Mouse (Mus musculus) testis, postnatal 10 days (tissue): ENCODE results near the gene 2510039O18Rik.

Source experiments
- DNase-seq: peaks from one replicate; pipeline ENCODE4 v3.0.0; 2021; ENCODE audit warnings: low spot score

2510039O18Rik gene

DNA sequence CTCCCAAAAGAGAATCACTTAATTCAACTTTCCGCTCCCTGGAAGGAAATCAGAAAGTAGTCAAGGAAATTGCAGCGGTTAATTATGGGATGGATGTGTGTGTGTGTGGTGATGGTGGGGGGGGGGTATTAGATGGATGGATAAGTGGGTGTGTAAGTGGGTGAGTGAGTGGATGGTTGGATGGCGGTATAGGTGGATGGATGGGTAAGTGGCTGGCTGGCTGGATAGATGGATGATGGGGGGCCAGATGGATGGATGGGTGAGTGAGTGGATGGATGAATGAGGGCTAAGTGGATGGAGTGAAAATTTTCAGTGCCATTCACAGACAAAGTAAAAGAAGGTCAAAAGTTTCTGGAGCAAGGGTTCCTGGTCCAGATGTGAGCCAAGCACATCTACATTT, 3.7 kb upstream of the 2510039O18Rik start:
- DNase-seq = no peak

DNA sequence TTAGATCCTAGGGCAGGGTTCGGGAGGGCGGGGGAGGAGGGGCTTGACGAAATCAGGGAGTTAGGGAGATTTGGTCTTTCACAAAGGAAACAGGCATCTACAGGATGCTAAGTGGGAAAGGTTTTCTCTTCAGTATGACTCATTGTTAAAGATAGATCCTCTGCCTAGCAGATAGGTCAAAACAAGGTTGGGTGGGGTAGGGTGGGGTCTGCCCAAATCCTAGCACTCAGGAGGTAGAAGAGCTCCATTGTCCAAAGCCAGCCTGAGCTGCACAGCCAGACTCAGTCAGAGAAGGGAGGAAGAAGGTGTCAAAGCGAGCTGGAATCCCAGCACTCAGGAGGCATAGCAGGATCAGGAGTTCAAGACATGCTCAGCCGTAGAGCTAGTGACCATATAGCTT, 3.2 kb upstream of the 2510039O18Rik start:
- no peak for DNase-seq

GRCm38 (mm10) chr4:147938148-147939096, 2.3 kb upstream of the 2510039O18Rik start:
- DNase-seq = no peak

DNA sequence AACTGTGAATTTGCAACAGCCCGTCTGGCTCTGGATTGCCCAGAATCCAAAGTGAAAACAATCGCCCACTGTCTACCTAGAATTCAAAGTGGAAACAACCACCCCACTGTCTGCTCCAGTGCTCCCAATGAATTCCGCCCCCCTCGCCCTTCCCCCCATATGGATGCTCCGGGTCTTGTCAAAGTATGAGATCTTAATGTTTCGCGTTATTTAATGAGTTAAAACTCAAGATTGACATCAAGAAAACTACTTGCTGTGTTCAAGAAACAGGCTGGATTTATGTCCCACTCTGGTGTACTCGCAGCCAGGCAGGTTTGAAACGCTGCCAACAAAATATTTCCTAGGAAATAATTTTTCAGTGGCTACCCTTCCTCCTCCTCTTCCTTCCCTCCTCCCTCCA, 584 bp upstream of the 2510039O18Rik start:
- DNase-seq = no peak

- DNase-seq = peak; percentile 63
These were observed 638 bp downstream of the 2510039O18Rik start for GRCm38 (mm10) chr4:147941045-147942020.

- DNase-seq = no peak
These were observed 2.3 kb downstream of the 2510039O18Rik start for GRCm38 (mm10) chr4:147943005-147943404.

DNA sequence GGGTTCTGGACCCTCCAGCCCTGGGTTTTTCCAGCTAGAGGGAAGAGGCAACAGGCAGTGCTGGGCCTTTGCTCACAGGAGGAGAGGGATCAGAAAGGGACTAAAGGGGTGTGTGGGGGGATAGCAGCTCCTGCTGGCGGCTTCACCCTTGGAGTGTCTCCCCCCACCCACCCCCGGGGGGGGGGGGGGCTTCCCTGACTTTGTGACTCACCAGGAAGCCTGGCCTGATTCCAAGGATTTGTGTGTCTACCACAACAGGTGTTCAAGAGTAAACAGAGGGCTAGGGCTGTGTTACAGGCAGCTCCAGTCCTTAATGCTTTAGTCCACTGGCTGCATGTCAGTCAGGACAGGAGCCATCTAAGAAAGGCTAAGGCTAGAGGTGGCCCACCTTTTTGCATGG, 6.8 kb downstream of the 2510039O18Rik start:
- DNase-seq = no peak

GRCm38 (mm10) chr4:147953590-147953989, 12.9 kb downstream of the 2510039O18Rik start:
- DNase-seq = no peak

DNA sequence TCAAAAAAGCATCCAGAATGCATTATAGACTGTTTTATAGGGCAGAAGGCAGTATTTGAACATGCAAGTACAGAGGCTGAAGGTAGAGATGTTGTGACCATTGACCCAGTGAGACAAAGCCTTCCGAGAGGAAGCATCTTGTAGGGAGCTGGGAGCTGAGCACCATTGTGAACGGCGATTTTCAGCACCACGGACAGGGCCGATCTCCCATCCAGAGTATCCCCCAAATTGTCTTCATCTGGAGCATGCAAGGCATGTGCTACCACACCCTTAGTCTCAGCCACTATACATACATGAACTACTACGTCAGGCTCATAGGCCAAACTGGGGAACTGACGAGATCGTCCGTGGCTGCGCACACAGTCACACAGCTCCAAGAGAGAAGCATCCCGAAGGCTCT, 16.4 kb downstream of the 2510039O18Rik start:
- DNase-seq = no peak

- peak; percentile 76 for DNase-seq
These were observed 19.5 kb downstream of the 2510039O18Rik start for GRCm38 (mm10) chr4:147959881-147960831.

DNA sequence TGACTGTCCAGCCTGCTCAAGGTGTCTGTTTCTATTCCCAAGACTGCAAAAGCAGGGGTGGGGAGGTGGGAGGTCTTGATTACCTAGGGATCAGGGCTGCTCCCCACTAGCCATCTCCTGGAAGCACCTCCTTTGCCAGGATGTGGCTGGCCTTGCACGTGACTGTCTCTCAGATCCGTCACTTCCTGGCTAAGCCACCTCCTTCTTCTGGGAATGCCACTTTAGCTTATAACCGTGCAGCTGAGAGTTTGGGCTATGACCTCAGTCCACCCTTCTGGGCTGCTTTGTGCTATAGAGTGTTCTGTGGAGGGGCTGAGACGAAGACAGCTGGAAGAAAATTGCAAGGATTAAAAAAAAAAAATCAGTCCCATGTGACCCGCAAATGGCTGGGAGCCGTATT, 22.1 kb downstream of the 2510039O18Rik start:
- no peak for DNase-seq

GRCm38 (mm10) chr4:147963623-147964022, 22.9 kb downstream of the 2510039O18Rik start:
- no peak for DNase-seq

DNA sequence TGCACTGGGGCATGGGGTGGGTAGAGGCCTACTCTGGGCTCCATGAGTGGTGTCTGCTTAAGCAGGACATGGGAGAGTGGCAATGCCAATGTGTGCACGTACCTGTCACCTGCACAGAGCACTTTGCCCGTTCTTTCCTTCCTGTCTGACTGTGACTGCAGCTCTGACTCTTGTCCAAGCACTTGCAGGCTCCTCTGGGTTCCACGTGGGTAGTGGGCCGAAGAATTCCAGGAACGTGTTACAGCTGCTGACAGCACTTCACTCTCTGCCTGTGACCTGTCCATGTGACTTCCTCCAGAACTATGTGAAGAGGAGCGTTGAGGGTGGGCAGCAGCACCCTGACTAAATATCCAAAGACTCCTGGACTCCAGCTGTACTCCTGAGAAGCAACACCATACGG, 25.0 kb downstream of the 2510039O18Rik start:
- DNase-seq = no peak

DNA sequence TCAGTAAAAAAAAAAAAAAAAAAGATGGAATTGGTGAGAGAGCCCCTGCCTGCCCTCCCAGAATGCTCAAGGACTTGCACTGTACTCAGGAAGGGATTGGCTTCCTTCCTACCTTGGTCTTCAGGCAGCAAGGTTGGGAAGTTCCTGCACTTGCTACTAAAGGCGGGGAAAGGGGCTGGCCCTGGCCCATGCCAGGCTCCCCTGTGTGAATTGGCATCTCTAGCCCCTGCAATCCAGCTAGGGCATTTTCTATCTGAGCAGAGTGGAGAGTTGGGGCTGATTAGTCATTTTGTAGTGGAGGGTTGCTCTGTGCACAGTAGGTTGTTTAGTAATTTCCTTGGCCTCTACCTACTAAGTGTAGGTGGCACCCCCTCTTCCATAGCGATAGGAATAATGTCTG, 28.1 kb downstream of the 2510039O18Rik start:
- no peak for DNase-seq

DNA sequence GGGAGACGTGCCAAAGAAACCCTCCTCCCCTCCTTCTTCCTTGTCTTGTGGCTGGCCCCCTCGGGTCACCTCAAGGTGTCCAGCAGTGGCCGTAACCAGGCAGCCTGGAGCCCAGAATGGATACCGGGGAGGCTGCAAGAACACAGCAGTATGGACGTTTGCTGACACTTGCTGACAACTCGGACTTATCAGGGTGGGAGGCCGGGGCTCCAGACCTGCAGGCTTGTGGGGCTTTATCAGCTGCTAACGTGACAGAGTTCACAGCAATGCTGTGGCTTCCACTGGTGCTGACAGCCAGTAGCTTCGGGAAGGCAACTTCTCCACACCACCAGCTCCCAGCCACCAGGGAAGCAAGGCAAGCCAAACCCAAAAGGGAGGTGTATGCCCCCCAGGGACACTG, 28.6 kb downstream of the 2510039O18Rik start:
- DNase-seq = no peak

- no peak for DNase-seq
These were observed 35.5 kb downstream of the 2510039O18Rik start for GRCm38 (mm10) chr4:147976237-147976636.

DNA sequence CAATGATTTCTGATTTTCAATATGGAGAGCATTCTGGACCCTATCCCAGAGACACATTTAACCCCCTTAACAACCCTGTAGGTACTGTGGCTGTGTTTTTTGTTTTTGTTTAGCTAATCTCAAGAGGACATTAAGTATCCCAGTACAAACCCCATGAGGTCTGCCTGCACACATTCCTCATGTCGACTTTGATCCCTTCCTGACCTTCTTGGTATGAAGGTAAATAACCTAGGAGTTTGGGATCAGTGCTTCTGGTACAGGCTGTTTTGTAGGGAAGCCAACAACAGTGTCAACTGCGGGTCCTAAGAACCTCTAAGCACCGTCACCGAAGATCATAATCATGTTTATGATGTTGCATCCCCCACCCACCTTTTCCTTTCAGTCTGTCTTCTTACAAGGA, 37.0 kb downstream of the 2510039O18Rik start:
- DNase-seq = no peak

DNA sequence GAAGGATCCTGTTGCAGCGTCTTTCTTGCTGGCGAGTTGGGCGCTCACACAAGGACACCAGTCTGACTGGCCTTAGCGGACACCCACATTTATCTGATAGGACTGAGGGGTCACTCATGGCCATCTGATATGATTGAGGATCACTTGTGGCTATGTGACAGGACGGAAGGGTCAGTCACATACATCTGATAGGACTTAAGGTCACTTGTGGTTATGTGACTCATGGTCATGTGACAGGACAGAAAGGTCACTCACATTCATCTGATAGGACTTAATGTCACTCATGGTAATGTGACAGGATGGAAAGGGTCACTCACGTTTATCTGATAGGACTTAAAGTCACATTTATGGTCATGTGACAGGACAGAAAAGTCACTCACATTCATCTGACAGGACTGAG, 37.7 kb downstream of the 2510039O18Rik start:
- no peak for DNase-seq

DNA sequence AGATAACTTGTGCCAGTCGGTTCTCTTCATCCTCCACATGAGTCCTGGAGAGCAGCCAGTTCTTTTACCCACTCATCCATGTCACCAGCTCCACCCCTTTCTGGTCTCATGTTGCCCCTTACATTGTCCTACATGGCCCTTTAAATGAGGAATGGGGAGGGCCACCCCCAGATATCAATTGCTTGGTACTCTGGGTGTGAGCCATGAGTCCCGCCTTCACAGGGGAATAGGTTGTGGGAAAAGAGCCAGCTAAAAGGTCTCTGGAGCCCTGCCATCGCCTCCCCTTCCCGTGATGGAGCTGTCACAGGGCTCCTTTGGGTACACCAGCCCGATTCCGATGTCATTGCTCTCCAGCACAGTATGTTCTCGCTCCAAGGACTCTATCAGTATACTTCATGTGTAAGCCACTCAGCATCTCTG, 38.8 kb downstream of the 2510039O18Rik start:
- no peak for DNase-seq

DNA sequence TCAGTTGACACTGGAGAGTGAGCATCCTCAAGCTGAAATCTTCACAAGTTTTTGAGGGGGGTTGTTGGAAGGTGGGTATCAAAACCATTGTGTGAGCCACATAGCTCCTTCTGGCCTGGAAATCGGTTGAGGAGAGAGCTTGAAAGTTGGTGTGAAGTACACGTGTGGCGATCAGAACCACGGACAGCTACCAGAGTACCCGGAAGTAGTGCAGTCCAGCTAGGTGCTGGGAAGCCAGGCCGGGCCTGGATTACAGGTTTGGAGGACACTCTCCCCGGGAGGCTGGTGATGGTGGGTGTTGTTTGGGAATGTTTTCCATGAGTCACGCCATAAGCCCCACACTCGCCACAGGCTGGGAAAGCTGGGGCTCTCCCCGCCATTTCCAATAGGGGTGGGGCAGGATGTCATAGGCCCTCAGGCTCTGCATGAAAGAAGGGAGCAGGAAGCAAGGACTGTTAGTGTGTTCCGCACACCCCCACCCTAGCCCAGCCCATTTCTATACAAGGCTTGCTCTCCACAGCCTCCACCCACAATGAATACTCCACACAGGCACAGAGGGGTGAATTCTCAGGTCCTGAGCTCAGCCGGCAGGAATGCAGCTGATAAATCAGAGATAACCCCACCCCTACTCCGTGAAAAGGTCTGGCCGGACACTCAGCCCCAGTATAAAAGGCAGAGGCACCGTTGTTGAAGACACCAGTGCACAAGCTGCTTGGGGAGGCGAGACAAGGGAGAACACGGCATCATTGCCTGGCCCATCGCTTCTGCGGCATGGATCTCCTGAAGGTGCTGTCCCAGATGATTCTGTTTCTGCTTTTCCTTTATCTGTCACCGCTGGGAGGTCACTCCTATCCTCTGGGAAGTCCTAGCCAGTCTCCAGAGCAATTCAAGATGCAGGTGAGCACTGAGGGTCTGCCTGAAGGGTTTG, 44.8 kb downstream of the 2510039O18Rik start, which contains the start of gene Nppb:
Gene Nppb, plus strand, starts transcription at position 584 of the 928 bp plus-strand sequence.
- peak; percentile 79 for DNase-seq
